Mouse (Mus musculus) gastrocnemius, postnatal 25 days (tissue): ENCODE data around the gene Abhd16a. TPM values are rescaled to one million over a fixed set of nuclear protein-coding genes. Genes with fewer than 3 reads are reported as not detected.

Source experiments
- DNase-seq: peaks from one replicate; pipeline ENCODE4 v3.0.0; 2022
- total RNA-seq, 2 experiments: library from RNA; stranded (reverse); gene quantifications; 1 replicate in 1 of 2; 2 replicates in 1 of 2; pipeline ENCODE4 v1.2.3; 2021

Abhd16a gene
- total RNA-seq, 2 experiments from 2014 or later = 61.9 to 62.4 TPM

DNA sequence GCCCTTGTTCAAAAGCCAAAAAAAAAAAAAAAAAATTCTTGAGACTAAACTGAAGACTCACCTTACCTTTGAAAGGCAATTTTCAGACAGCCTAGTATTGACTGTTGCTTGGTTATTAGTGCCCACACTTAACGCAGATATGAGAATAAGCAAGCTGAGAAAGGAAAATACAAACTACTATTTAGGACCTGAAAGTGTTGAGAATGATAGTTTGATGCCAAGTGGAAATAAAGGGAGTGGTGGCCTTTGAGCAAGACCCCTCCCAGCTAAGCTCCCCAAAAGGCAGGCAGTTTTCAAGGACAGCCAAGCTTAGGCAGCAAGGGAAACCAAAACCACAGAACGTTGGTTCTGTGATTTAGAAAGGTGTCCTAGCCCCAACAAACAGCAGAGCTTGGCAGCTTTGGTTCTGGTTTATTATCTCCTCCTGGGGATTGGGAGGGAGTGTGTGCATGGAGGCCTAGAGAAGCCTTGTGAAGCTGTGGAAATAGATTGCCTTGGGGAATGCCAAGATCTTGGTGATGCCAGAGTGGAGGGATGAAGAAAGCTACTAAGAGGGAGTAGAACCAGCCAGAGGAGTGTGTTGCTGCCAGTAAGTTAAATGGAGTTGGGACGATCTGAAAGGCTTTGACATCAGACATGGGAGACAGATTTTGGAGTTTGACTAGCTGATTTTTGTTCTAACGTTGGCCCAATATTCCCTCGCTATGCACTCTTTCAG is 59.0 kb downstream of the Abhd16a start:
- DNase-seq = no peak

DNA sequence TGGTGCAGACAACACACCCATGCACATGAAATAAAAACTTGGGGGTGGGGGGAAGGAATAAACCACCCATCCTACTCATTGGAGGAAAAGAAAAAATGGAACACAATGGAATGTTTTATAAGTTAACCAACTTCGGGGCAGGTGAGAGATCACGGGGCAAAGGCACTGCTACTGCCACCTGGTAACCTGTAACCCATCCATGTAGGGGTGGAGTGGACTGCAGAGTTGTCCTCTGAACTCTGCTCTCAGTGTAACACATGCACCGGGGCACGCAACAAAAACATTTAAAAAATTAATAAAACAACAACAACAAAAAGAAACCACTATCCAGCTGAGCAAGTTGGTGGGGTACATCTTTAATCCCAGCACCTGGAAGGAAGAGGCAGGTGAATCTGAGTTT is 63.1 kb downstream of the Abhd16a start:
- no peak for DNase-seq

Other genes starting within 250 kb of the Abhd16a start
- gene Skiv2l, start 239.1 kb upstream of the Abhd16a start, total RNA-seq = 10 to 100 TPM; 18.0 to 18.9 TPM
- 1 to 10 TPM; 7.7 to 8.9 TPM for gene Nelfe, start 238.9 kb upstream of the Abhd16a start, total RNA-seq
- 1 to 10 TPM in 1 of 2 experiments, under 1 TPM in 1; 0.95 to 8.2 TPM for gene Cfb, start 226.7 kb upstream of the Abhd16a start, total RNA-seq
- gene Zbtb12, start 209.8 kb upstream of the Abhd16a start, total RNA-seq = 1 to 10 TPM; 5.0 to 5.2 TPM
- not detected for gene Gm20547, start 207.2 kb upstream of the Abhd16a start, total RNA-seq
- gene C2, start 191.0 kb upstream of the Abhd16a start, total RNA-seq = 1 to 10 TPM; 2.6 to 2.9 TPM
- 10 to 100 TPM; 25.5 to 26.4 TPM for gene Ehmt2, start 190.8 kb upstream of the Abhd16a start, total RNA-seq
- gene Slc44a4, start 174.8 kb upstream of the Abhd16a start, total RNA-seq = not detected
- 1 to 10 TPM; 8.5 to 9.3 TPM for gene Neu1, start 158.0 kb upstream of the Abhd16a start, total RNA-seq
- 1 to 10 TPM; 4.4 to 6.7 TPM for gene Hspa1b, start 130.0 kb upstream of the Abhd16a start, total RNA-seq
- not detected for gene Gm20481, start 119.4 kb upstream of the Abhd16a start, total RNA-seq
- gene Hspa1a, start 117.1 kb upstream of the Abhd16a start, total RNA-seq = 1 to 10 TPM; 5.9 to 8.1 TPM
- gene Hspa1l, start 116.6 kb upstream of the Abhd16a start, total RNA-seq = 10 to 100 TPM; 21.5 to 31.8 TPM
- gene Lsm2, start 107.4 kb upstream of the Abhd16a start, total RNA-seq = 10 to 100 TPM; 15.0 to 15.4 TPM
- 10 to 100 TPM; 29.4 to 31.2 TPM for gene Vars, start 88.3 kb upstream of the Abhd16a start, total RNA-seq
- gene Vwa7, start 72.7 kb upstream of the Abhd16a start, total RNA-seq = 1 to 10 TPM; 9.0 to 9.6 TPM
- under 1 TPM in 1 of 2 experiments, not detected in 1; 0.31 TPM for gene Sapcd1, start 61.2 kb upstream of the Abhd16a start, total RNA-seq
- under 1 TPM; 0.67 to 0.72 TPM for gene Msh5, start 42.5 kb upstream of the Abhd16a start, total RNA-seq
- gene Clic1, start 39.3 kb upstream of the Abhd16a start, total RNA-seq = 10 to 100 TPM; 12.4 to 18.6 TPM
- gene Ddah2, start 30.2 kb upstream of the Abhd16a start, total RNA-seq = 10 to 100 TPM; 11.1 to 13.3 TPM
- not detected for gene Ly6g6c, start 23.9 kb upstream of the Abhd16a start, total RNA-seq
- gene Mpig6b, start 23.1 kb upstream of the Abhd16a start, total RNA-seq = not detected
- not detected for gene Ly6g6e, start 12.4 kb upstream of the Abhd16a start, total RNA-seq
- gene Ly6g6d, start 11.2 kb upstream of the Abhd16a start, total RNA-seq = under 1 TPM; 0.51 to 0.72 TPM
- not detected for gene Ly6g6f, start 3.7 kb upstream of the Abhd16a start, total RNA-seq
- not detected for gene Ly6g5c, start 19.0 kb downstream of the Abhd16a start, total RNA-seq
- gene Ly6g5b, start 26.2 kb downstream of the Abhd16a start, total RNA-seq = not detected
- gene Gpank1, start 32.2 kb downstream of the Abhd16a start, total RNA-seq = 1 to 10 TPM; 7.1 to 8.4 TPM
- gene Csnk2b, start 32.8 kb downstream of the Abhd16a start, total RNA-seq = 100 to 1,000 TPM; 149 to 158 TPM
- gene D17H6S53E, start 37.1 kb downstream of the Abhd16a start, total RNA-seq = 10 to 100 TPM; 19.5 to 22.6 TPM
- gene Apom, start 42.8 kb downstream of the Abhd16a start, total RNA-seq = not detected
- 100 to 1,000 TPM; 180 to 197 TPM for gene Bag6, start 45.9 kb downstream of the Abhd16a start, total RNA-seq
- gene Prrc2a, start 75.6 kb downstream of the Abhd16a start, total RNA-seq = 100 to 1,000 TPM in 1 of 2 experiments, 10 to 100 TPM in 1; 93.3 to 102 TPM
- gene Aif1, start 86.8 kb downstream of the Abhd16a start, total RNA-seq = 1 to 10 TPM in 1 of 2 experiments, under 1 TPM in 1; 0.97 to 1.4 TPM
- gene Lst1, start 99.2 kb downstream of the Abhd16a start, total RNA-seq = under 1 TPM in 1 of 2 experiments, not detected in 1; 0.78 TPM
- gene Ltb, start 105.2 kb downstream of the Abhd16a start, total RNA-seq = not detected
- gene Tnf, start 112.7 kb downstream of the Abhd16a start, total RNA-seq = under 1 TPM in 1 of 2 experiments, not detected in 1; 0.18 TPM
- under 1 TPM in 1 of 2 experiments, not detected in 1; 0.32 TPM for gene Lta, start 116.1 kb downstream of the Abhd16a start, total RNA-seq
- gene Gm16181, start 131.6 kb downstream of the Abhd16a start, total RNA-seq = under 1 TPM in 1 of 2 experiments, not detected in 1; 0.70 TPM
- 1 to 10 TPM; 1.9 to 2.3 TPM for gene Atp6v1g2, start 144.4 kb downstream of the Abhd16a start, total RNA-seq
- 1 to 10 TPM; 5.6 to 6.8 TPM for gene Nfkbil1, start 146.5 kb downstream of the Abhd16a start, total RNA-seq
- 10 to 100 TPM; 71.5 to 79.1 TPM for gene Ddx39b, start 152.5 kb downstream of the Abhd16a start, total RNA-seq
- gene H2-D1, start 173.5 kb downstream of the Abhd16a start, total RNA-seq = 10 to 100 TPM; 30.2 to 57.3 TPM
- under 1 TPM; 0.20 to 0.86 TPM for gene H2-Q1, start 231.1 kb downstream of the Abhd16a start, total RNA-seq